In genomic region chr6:57703703-57704102, GRCm38 (mm10) we compare ENCODE assay signal across 8 mouse cellular contexts. TPM values are rescaled to one million over a fixed set of nuclear protein-coding genes. Genes with fewer than 3 reads are reported as not detected.
DNase-seq lines count a peak whose midpoint lies in the region; ATAC-seq and TF ChIP-seq lines count a peak whose summit lies in the region.

No protein-coding gene starts in this region.

- no peaks in the 10 kb centered on the region for H3K27me3 ChIP-seq in testis, adult 2 months (ENCODE audit: control insufficient read depth, insufficient read depth, low read length)
- H3K27me3 ChIP-seq in hindbrain, embryonic 11.5 days (ENCODE audit: control insufficient read depth, insufficient read depth, low read length): no peaks in the 10 kb centered on the region
- no peaks in the 10 kb centered on the region for H3K27me3 ChIP-seq in liver, embryonic 16.5 days (ENCODE audit: control insufficient read depth, insufficient read depth, low read depth, low read length)
- H3K27me3 ChIP-seq in stomach, postnatal 0 days (ENCODE audit: control insufficient read depth, insufficient read depth, low read length): no peaks in the 10 kb centered on the region

- TF ChIP-seq CTCF in testis, adult 2 months (IDR thresholded peaks at IDR 0.05; ENCODE audit: control insufficient read depth, insufficient read depth, insufficient replicate concordance, low read depth, low read length): no peak
- no peak for TF ChIP-seq CTCF in stomach, postnatal 0 days (IDR thresholded peaks at IDR 0.05; ENCODE audit: low read depth)

- peak; percentile 30 for DNase-seq in CD4-positive, CD25-positive, alpha-beta regulatory T cell, adult 2 months (ENCODE audit: low read depth, low spot score)
- DNase-seq in testis, postnatal 14 days (ENCODE audit: low spot score): no peak
- peak; percentile 37 for DNase-seq in hindbrain, embryonic 11.5 days (ENCODE audit: low spot score)
- no peak for DNase-seq in stomach, postnatal 0 days (ENCODE audit: low spot score)
- DNase-seq in spleen, adult 12 weeks (ENCODE audit: low spot score): no peak

- 38% methylated on average over 2 of the region's 2 CpGs for WGBS in hindbrain, embryonic 11.5 days
- 15% methylated on average over 2 of the region's 2 CpGs for WGBS in liver, embryonic 16.5 days (ENCODE audit: insufficient replicate concordance)
- WGBS in stomach, postnatal 0 days: 18% methylated on average over 2 of the region's 2 CpGs

- TF ChIP-seq EP300 in stomach, postnatal 0 days (optimal IDR thresholded peaks at IDR 0.05): no peak

- peaks cover 4% of the 10 kb centered on the region for H3K4me1 ChIP-seq in testis, adult 2 months (ENCODE audit: control insufficient read depth, insufficient read depth, low read length)
- no peaks in the 10 kb centered on the region for H3K4me1 ChIP-seq in hindbrain, embryonic 11.5 days (replicated peaks; ENCODE audit: control insufficient read depth, insufficient read depth, low read length)
- H3K4me1 ChIP-seq in liver, embryonic 16.5 days (ENCODE audit: control insufficient read depth, low read depth, low read length): peaks cover 15% of the 10 kb centered on the region
- H3K4me1 ChIP-seq in stomach, postnatal 0 days (replicated peaks; ENCODE audit: control insufficient read depth, insufficient read depth): no peaks in the 10 kb centered on the region

- H3K36me3 ChIP-seq in testis, adult 2 months (ENCODE audit: control insufficient read depth, insufficient read depth, low read length): no peaks in the 10 kb centered on the region
- H3K36me3 ChIP-seq in hindbrain, embryonic 11.5 days (ENCODE audit: control insufficient read depth, insufficient read depth, low read length): no peaks in the 10 kb centered on the region
- no peaks in the 10 kb centered on the region for H3K36me3 ChIP-seq in liver, embryonic 16.5 days (ENCODE audit: control insufficient read depth, insufficient read depth)
- no peaks in the 10 kb centered on the region for H3K36me3 ChIP-seq in stomach, postnatal 0 days (ENCODE audit: control insufficient read depth, insufficient read depth, low read length)

- no peak for ATAC-seq in CD4-positive, CD25-positive, alpha-beta regulatory T cell, adult 4 months
- ATAC-seq in hindbrain, embryonic 11.5 days (ENCODE audit: low FRiP score): peak; percentile 58
- no peak for ATAC-seq in liver, embryonic 16.5 days (ENCODE audit: low read depth)
- ATAC-seq in stomach, postnatal 0 days (ENCODE audit: low FRiP score, low TSS enrichment): peak; percentile 8; the same call in 1 of the 2 replicates

- H3K9ac ChIP-seq in hindbrain, embryonic 11.5 days (ENCODE audit: low read depth, low read length): peak overlapping the region; percentile 93
- peak overlapping the region; percentile 93 for H3K9ac ChIP-seq in liver, embryonic 16.5 days (ENCODE audit: low read depth, low read length)
- peak overlapping the region; percentile 84 for H3K9ac ChIP-seq in stomach, postnatal 0 days (ENCODE audit: low read length)

- peak overlapping the region; percentile 62 for H3K4me2 ChIP-seq in hindbrain, embryonic 11.5 days (replicated peaks; ENCODE audit: low read depth, low read length)
- H3K4me2 ChIP-seq in liver, embryonic 16.5 days (ENCODE audit: low read depth, low read length): peak overlapping the region; percentile 91
- H3K4me2 ChIP-seq in stomach, postnatal 0 days (replicated peaks; ENCODE audit: low read depth): peak overlapping the region; percentile 57

- no peaks in the 10 kb centered on the region for H3K9me3 ChIP-seq in hindbrain, embryonic 11.5 days (ENCODE audit: control insufficient read depth, low read length)
- H3K9me3 ChIP-seq in liver, embryonic 16.5 days (replicated peaks; ENCODE audit: control insufficient read depth, low read length): no peaks in the 10 kb centered on the region
- no peaks in the 10 kb centered on the region for H3K9me3 ChIP-seq in stomach, postnatal 0 days (ENCODE audit: control insufficient read depth, low read length)

- no peak for TF ChIP-seq POLR2A in testis, adult 2 months (IDR thresholded peaks at IDR 0.05; ENCODE audit: control insufficient read depth, low read depth, low read length)

- H3K4me3 ChIP-seq in testis, adult 2 months (ENCODE audit: control insufficient read depth, low read depth, low read length): peak overlapping the region; percentile 96
- H3K4me3 ChIP-seq in hindbrain, embryonic 11.5 days (ENCODE audit: low read depth, low read length): peak overlapping the region; percentile 64
- peak overlapping the region; percentile 86 for H3K4me3 ChIP-seq in liver, embryonic 16.5 days (ENCODE audit: low read depth, low read length)
- peak overlapping the region; percentile 74 for H3K4me3 ChIP-seq in stomach, postnatal 0 days (ENCODE audit: low read depth, low read length)

- no peak overlapping the region for H3K27ac ChIP-seq in testis, adult 2 months (ENCODE audit: control insufficient read depth, insufficient read depth, low read depth, low read length)
- peak overlapping the region; percentile 97; the same call in 1 of the 2 replicates for H3K27ac ChIP-seq in hindbrain, embryonic 11.5 days (ENCODE audit: low read depth, low read length)
- H3K27ac ChIP-seq in liver, embryonic 16.5 days (ENCODE audit: low read length): peak overlapping the region; percentile 94
- peak overlapping the region; percentile 95 for H3K27ac ChIP-seq in stomach, postnatal 0 days (replicated peaks)

RNA-seq across cellular contexts. Expression of gene Lancl2, which starts 1.4 kb away (rescaled TPM):
- 1 to 10 TPM; 2.6 to 3.5 TPM for polyA plus RNA-seq in CD4-positive, CD25-positive, alpha-beta regulatory T cell, adult 4 months (2017; shearing (Covaris generic))
- polyA plus RNA-seq in testis, adult 2 months (2012; rRNA removed): 71.1 and 87.9 TPM in 2 replicates
- 51.0 and 53.7 TPM in 2 replicates for polyA plus RNA-seq in hindbrain, embryonic 11.5 days (2014; fragmentation: Nextera tagmentation; extraction: Ambion mirVana)
- 11.7 and 12.6 TPM in 2 replicates for polyA plus RNA-seq in liver, embryonic 16.5 days (2015; fragmentation: Nextera tagmentation; extraction: Ambion mirVana)
- 9.6 and 9.8 TPM in 2 replicates for polyA plus RNA-seq in stomach, postnatal 0 days (2015; fragmentation: Nextera tagmentation; extraction: Ambion mirVana)

RNA-seq across cellular contexts. Expression of gene Pyurf, which starts 11.8 kb away (rescaled TPM):
- 1 to 10 TPM; 3.2 TPM for polyA plus RNA-seq in CD4-positive, CD25-positive, alpha-beta regulatory T cell, adult 4 months (2017; shearing (Covaris generic))
- 1.2 and 1.6 TPM in 2 replicates for polyA plus RNA-seq in testis, adult 2 months (2012; rRNA removed)
- 15.8 and 18.2 TPM in 2 replicates for polyA plus RNA-seq in hindbrain, embryonic 11.5 days (2014; fragmentation: Nextera tagmentation; extraction: Ambion mirVana)
- polyA plus RNA-seq in liver, embryonic 16.5 days (2015; fragmentation: Nextera tagmentation; extraction: Ambion mirVana): 7.0 and 7.3 TPM in 2 replicates
- 16.2 and 16.3 TPM in 2 replicates for polyA plus RNA-seq in stomach, postnatal 0 days (2015; fragmentation: Nextera tagmentation; extraction: Ambion mirVana)

Comparison
In these comparisons a context has a peak if more than half of its experiments do, and no peak if none do; other contexts are left out.
1. DNase-seq: peak in CD4-positive, CD25-positive, alpha-beta regulatory T cell, adult 2 months (single experiment) and hindbrain, embryonic 11.5 days (single experiment); none in testis, postnatal 14 days (single experiment), stomach, postnatal 0 days (single experiment) and spleen, adult 12 weeks (single experiment).
2. ATAC-seq: peak in hindbrain, embryonic 11.5 days (single experiment) and stomach, postnatal 0 days (single experiment); none in CD4-positive, CD25-positive, alpha-beta regulatory T cell, adult 4 months (single experiment) and liver, embryonic 16.5 days (single experiment).
3. Peak in every context shown above with its lines, with median percentiles within 50 percentile points of each other: H3K4me3 ChIP-seq, H3K4me2 ChIP-seq and H3K9ac ChIP-seq.